Mouse (Mus musculus) stomach, embryonic 16.5 days (tissue): Measurements from ENCODE around the gene Rnf151. TPM values are rescaled to one million over a fixed set of nuclear protein-coding genes. Genes with fewer than 3 reads are reported as not detected.
A peak's percentile ranks its signal among the peaks of the same experiment; 100 is the strongest.

Experiments
- ATAC-seq: fragments of 200-750 bp; cut with Nextera tagmentation; 2 replicates; pipeline ENCODE4 v1.8.0; 2017; ENCODE audit warnings: moderate number of reproducible peaks, moderate TSS enrichment; ENCODE audit not compliant: insufficient read depth, low FRiP score
- H3K27ac ChIP-seq: fragments of 300-500 bp; sonication (generic); 2 replicates; pipeline ENCODE4 v1.5.1; 2014; ENCODE audit warnings: low read length
- H3K27me3 ChIP-seq: fragments of 300-500 bp; sonication (generic); 2 replicates; pipeline ENCODE4 v1.6.1; 2014; ENCODE audit warnings: low read length, control low read depth, mixed read lengths; ENCODE audit not compliant: control insufficient read depth, insufficient read depth
- H3K36me3 ChIP-seq: fragments of 300-500 bp; sonication (generic); 2 replicates; pipeline ENCODE4 v1.6.1; 2014; ENCODE audit warnings: low read length; ENCODE audit not compliant: control insufficient read depth, insufficient read depth
- H3K4me1 ChIP-seq: fragments of 300-500 bp; sonication (generic); 2 replicates; pipeline ENCODE4 v1.6.1; 2014; ENCODE audit warnings: low read length, control low read depth, mixed read lengths; ENCODE audit not compliant: control insufficient read depth, insufficient read depth
- H3K4me2 ChIP-seq: fragments of 300-500 bp; sonication (generic); 2 replicates; pipeline ENCODE4 v1.6.1; 2014; ENCODE audit warnings: low read depth, low read length, mixed read lengths
- H3K4me3 ChIP-seq: fragments of 300-500 bp; sonication (generic); replicated peaks from 2 replicates; pipeline ENCODE4 v1.5.1; 2014; ENCODE audit warnings: mild to moderate bottlenecking, low read length
- H3K9ac ChIP-seq: fragments of 300-500 bp; sonication (generic); 2 replicates; pipeline ENCODE4 v1.6.1; 2014; ENCODE audit warnings: low read length
- H3K9me3 ChIP-seq: fragments of 300-500 bp; sonication (generic); replicated peaks from 2 replicates; pipeline ENCODE4 v1.6.1; 2016; ENCODE audit warnings: low read length, control low read depth; ENCODE audit not compliant: control insufficient read depth
- WGBS: fragments of 180-500 bp; shearing (Covaris S2); extraction: QIAGEN DNeasy Blood & Tissue Kit; methylation state at CpG from one replicate; pipeline ENCODE4 v1.1.7; 2014; 5-methylcytosine and 5-hydroxymethylcytosine counted together
- polyA plus RNA-seq: library from polyadenylated mRNA; unstranded; fragments of >200 nt; fragmentation: Nextera tagmentation; extraction: Ambion mirVana; gene quantifications from 2 replicates; pipeline ENCODE4 v1.2.1, GENCODE M21; 2015

Rnf151 gene
- polyA plus RNA-seq, 1 experiment from 2014 or later, result 0.14 TPM

DNA sequence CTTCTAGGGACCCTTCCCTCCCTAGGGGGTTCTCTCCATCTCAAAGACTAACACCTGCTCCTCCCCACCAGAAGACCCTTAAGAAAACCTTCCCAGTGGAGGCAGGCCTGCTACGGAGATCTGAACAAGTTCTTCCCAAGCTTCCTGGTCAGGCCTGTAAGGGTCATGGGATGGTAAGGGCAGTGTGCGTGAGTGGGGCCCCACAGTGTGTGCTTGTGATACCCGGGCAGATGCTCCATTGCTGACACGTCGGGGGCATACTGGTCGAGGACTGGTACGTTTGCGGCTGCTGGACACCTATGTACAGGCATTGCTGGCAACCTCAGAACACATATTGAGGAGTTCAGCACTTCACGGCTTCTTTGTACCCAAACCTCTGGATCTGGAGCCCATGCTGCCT is 19.1 kb downstream of the Rnf151 start:
- peak overlapping the region; percentile 64; the same call in 1 of the 2 replicates for H3K27ac ChIP-seq
- no peak overlapping the region for H3K4me3 ChIP-seq
- no peaks in the 10 kb centered on the region for H3K27me3 ChIP-seq
- 0 out of 2 replicates have a peak overlapping the region, but pooled peaks have one; percentile 15 for H3K4me2 ChIP-seq
- H3K36me3 ChIP-seq, result peaks cover 15% of the 10 kb centered on the region
- peaks cover 24% of the 10 kb centered on the region for H3K4me1 ChIP-seq
- WGBS, result 66% methylated on average over 9 of the region's 9 CpGs
- no peak overlapping the region; the same call in 1 of the 2 replicates for H3K9ac ChIP-seq
- ATAC-seq, result no peak
- no peaks in the 10 kb centered on the region for H3K9me3 ChIP-seq

DNA sequence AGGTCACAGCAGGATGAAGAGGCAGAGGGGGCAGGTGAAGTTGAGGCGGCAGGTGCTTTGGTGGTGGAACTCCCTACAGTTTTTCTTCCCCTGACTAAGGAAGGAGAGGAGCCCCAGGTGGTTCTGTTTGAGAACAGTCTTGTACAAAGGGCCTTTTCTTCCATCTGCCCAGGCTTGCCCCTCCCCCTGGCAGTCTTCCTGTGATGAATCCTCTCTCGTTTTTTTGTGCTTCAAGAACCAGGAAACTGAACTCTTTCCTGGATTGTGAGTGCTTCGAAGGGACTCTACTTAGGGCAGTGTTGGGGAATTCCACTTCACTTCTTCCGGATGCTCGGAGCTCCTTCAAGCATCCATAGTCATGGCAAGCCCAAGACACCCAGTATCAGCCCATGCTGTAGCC is 19.9 kb downstream of the Rnf151 start:
- Histone ChIP-seq H3K27me3 (no peaks in the 10 kb centered on the region), H3K4me2 (0 out of 2 replicates have a peak overlapping the region, but pooled peaks have one; percentile 15), H3K9me3 (no peaks in the 10 kb centered on the region), H3K36me3 (peaks cover 13% of the 10 kb centered on the region), H3K4me1 (peaks cover 24% of the 10 kb centered on the region), H3K4me3 (no peak overlapping the region), H3K9ac (peak overlapping the region; percentile 35), H3K27ac (peak overlapping the region; percentile 64)
- WGBS, result 27% methylated on average over 5 of the region's 5 CpGs
- no peak for ATAC-seq

GRCm38 (mm10) chr17:24696011-24696697 is 21.7 kb downstream of the Rnf151 start, which contains the start of the genes Gfer and Noxo1:
Gene Gfer, minus strand, starts transcription at chr17:24696156.
Gene Noxo1, plus strand, starts transcription at chr17:24696234.
- ATAC-seq, result peak; percentile 94
- H3K27ac ChIP-seq, result peak within 1 kb of the TSS; percentile 91

GRCm38 (mm10) chr17:24695326-24696010 is 22.4 kb downstream of the Rnf151 start:
- ATAC-seq, result peak; percentile 5; the same call in 1 of the 2 replicates
- peak overlapping the region; percentile 83 for H3K4me3 ChIP-seq
- H3K4me2 ChIP-seq, result peak overlapping the region; percentile 88
- no peaks in the 10 kb centered on the region; the same call in 1 of the 2 replicates for H3K36me3 ChIP-seq
- H3K4me1 ChIP-seq, result peaks cover 24% of the 10 kb centered on the region
- no peaks in the 10 kb centered on the region for H3K9me3 ChIP-seq
- peaks cover 11% of the 10 kb centered on the region; the same call in 1 of the 2 replicates for H3K27me3 ChIP-seq
- peak overlapping the region; percentile 91 for H3K27ac ChIP-seq
- H3K9ac ChIP-seq, result peak overlapping the region; percentile 92
- 7% methylated on average over 51 of the region's 51 CpGs for WGBS

More at GRCm38 (mm10) chr17:24696011-24696697, 21.7 kb downstream of the Rnf151 start, which contains the start of the genes Gfer and Noxo1:
- Histone ChIP-seq H3K36me3 (no peaks in the 10 kb centered on the region; the same call in none of the 2 replicates), H3K4me1 (peaks cover 24% of the 10 kb centered on the region), H3K9ac (peak within 1 kb of the TSS; percentile 92), H3K4me2 (peak within 1 kb of the TSS; percentile 88), H3K4me3 (peak within 1 kb of the TSS; percentile 83), H3K27me3 (peaks cover 4% of the 10 kb centered on the region; the same call in 1 of the 2 replicates), H3K9me3 (no peaks in the 10 kb centered on the region)
- under 1% methylated on average over 73 of the region's 76 CpGs for WGBS

GRCm38 (mm10) chr17:24692385-24692784 is 25.5 kb downstream of the Rnf151 start:
- no peak overlapping the region for H3K4me3 ChIP-seq
- peaks cover 23% of the 10 kb centered on the region for H3K4me1 ChIP-seq
- 83% methylated on average over 5 of the region's 5 CpGs for WGBS
- no peaks in the 10 kb centered on the region for H3K9me3 ChIP-seq
- no peak overlapping the region for H3K4me2 ChIP-seq
- ATAC-seq, result no peak
- peaks cover 41% of the 10 kb centered on the region for H3K27me3 ChIP-seq
- H3K36me3 ChIP-seq, result no peaks in the 10 kb centered on the region
- H3K9ac ChIP-seq, result no peak overlapping the region
- no peak overlapping the region for H3K27ac ChIP-seq

- Histone ChIP-seq H3K4me2 (peak within 1 kb of the TSS; percentile 79), H3K9ac (peak within 1 kb of the TSS; percentile 61), H3K4me1 (peaks cover 12% of the 10 kb centered on the region), H3K27me3 (peaks cover 44% of the 10 kb centered on the region), H3K36me3 (no peaks in the 10 kb centered on the region), H3K9me3 (no peaks in the 10 kb centered on the region), H3K4me3 (peak within 1 kb of the TSS; percentile 54), H3K27ac (no peak within 1 kb of the TSS)
- ATAC-seq, result no peak
- WGBS, result 2% methylated on average over 51 of the region's 55 CpGs
Observed at GRCm38 (mm10) chr17:24689251-24690081, 28.4 kb downstream of the Rnf151 start, which contains the start of gene Syngr3. Gene Syngr3, minus strand, starts transcription at chr17:24689955.

DNA sequence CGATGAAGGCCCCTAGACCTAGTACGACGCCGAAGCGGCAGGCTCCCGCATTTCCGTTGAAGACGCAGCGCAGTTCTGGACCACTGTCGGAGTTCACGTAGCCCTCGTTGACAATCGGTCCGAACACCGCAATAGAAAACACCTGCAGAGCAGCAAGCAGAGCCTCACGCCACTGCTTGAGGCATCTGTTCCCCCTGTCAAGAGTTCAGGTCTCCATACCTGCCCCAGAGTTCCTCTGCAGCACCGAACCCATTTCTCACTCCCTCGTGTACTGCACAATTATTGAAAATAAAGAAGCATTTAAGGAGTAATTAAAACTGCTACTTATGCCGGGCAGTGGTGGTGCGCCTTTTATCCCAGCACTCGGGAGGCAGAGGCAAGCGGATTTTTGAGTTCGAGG is 30.3 kb downstream of the Rnf151 start:
- H3K27me3 ChIP-seq, result peaks cover 44% of the 10 kb centered on the region
- 19% methylated on average over 23 of the region's 23 CpGs for whole genome bisulfite sequencing
- no peak for ATAC-seq
- peak overlapping the region; percentile 60 for H3K9ac ChIP-seq
- peaks cover 12% of the 10 kb centered on the region for H3K4me1 ChIP-seq
- peak overlapping the region; percentile 46 for H3K4me3 ChIP-seq
- no peak overlapping the region for H3K27ac ChIP-seq
- H3K9me3 ChIP-seq, result no peaks in the 10 kb centered on the region
- peak overlapping the region; percentile 58 for H3K4me2 ChIP-seq
- H3K36me3 ChIP-seq, result no peaks in the 10 kb centered on the region

- Histone ChIP-seq H3K9ac (peak overlapping the region; percentile 60), H3K27me3 (peaks cover 44% of the 10 kb centered on the region), H3K4me3 (peak overlapping the region; percentile 46), H3K36me3 (no peaks in the 10 kb centered on the region), H3K4me2 (peak overlapping the region; percentile 58), H3K9me3 (no peaks in the 10 kb centered on the region), H3K4me1 (peaks cover 12% of the 10 kb centered on the region), H3K27ac (no peak overlapping the region)
- ATAC-seq, result peak; percentile 65
- 2% methylated on average over 25 of the region's 25 CpGs for WGBS
Observed at GRCm38 (mm10) chr17:24687146-24687595, 30.7 kb downstream of the Rnf151 start.
